Mouse (Mus musculus) cerebellum, adult 2 months (tissue): ENCODE measurements around the gene Chrnd. TPM values are rescaled to one million over a fixed set of nuclear protein-coding genes. Genes with fewer than 3 reads are reported as not detected.

ENCODE experiments used
- DNase-seq, 2 experiments: peaks; one replicate each; pipeline ENCODE4 v3.0.0; 2021
- H3K27ac ChIP-seq: fragments of 200-500 bp; 2 replicates; pipeline ENCODE4 v1.5.1; 2012; ENCODE audit warnings: low read length, control low read depth, inconsistent platforms; ENCODE audit not compliant: insufficient read depth
- H3K27me3 ChIP-seq: fragments of 200-500 bp; 2 replicates; pipeline ENCODE4 v1.6.1; 2012; ENCODE audit warnings: inconsistent platforms, mild to moderate bottlenecking, low read length, moderate library complexity; ENCODE audit not compliant: control insufficient read depth, insufficient read depth
- H3K4me1 ChIP-seq: fragments of 200-500 bp; 2 replicates; pipeline ENCODE4 v1.6.1; 2011; ENCODE audit warnings: low read length; ENCODE audit not compliant: control insufficient read depth, insufficient read depth
- H3K4me3 ChIP-seq: fragments of 200-500 bp; replicated peaks from 2 replicates; pipeline ENCODE3; 2011; ENCODE audit warnings: mild to moderate bottlenecking, low read depth, low read length, control low read depth; ENCODE audit not compliant: insufficient read depth
- CTCF ChIP-seq: fragments of 200-500 bp; IDR thresholded peaks from 2 replicates; pipeline ENCODE4 v1.5.1; 2011; ENCODE audit warnings: low read depth, mild to moderate bottlenecking, control low read depth, low read length, moderate library complexity, borderline replicate concordance; ENCODE audit not compliant: insufficient read depth
- POLR2A ChIP-seq: fragments of 200-500 bp; IDR thresholded peaks from 2 replicates; pipeline ENCODE4 v1.6.1; 2011; ENCODE audit warnings: low read length, control low read depth, borderline replicate concordance; ENCODE audit not compliant: insufficient read depth
- WGBS: fragments of 180-500 bp; shearing (Covaris S2); methylation state at CpG from one replicate; pipeline ENCODE4 v1.1.7; 2018; 5-methylcytosine and 5-hydroxymethylcytosine counted together
- polyA plus RNA-seq: library from polyadenylated mRNA; depleted of rRNA; stranded (reverse); fragments of >200 nt; gene quantifications from 2 replicates; pipeline ENCODE4 v1.2.3, GENCODE M21; 2012

Chrnd gene
- polyA plus RNA-seq, 1 experiment, result not detected

DNA sequence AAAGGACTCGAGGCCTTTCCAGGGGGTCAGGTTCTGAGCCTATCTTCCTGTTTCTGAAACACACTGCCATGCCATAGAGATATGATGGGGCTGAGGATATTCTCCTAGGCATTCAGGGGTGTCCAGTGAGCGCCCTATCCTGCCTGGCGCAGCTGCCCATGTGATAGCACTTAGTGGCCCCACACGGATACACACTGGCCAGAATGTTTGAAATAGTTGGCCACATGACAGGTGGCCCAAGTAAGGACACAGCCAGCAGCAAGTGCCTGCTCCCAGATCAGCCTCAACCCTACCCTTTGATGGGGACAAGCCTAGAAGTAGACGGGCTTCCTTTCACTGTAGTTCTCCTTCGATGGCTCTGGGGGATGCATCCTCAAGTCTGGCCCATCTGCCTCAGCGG is 14.1 kb downstream of the Chrnd start, which contains the start of gene Chrng:
Gene Chrng (plus strand): TSS at position 193 of the 400 bp plus-strand sequence.
- Histone ChIP-seq H3K4me1 (no peaks in the 10 kb centered on the region), H3K27ac (no peak within 1 kb of the TSS), H3K27me3 (no peaks in the 10 kb centered on the region), H3K4me3 (no peak within 1 kb of the TSS)
- no peak for DNase-seq
- 77% methylated on average over 7 of the region's 7 CpGs for WGBS
- no peak for TF ChIP-seq POLR2A
- no peak for TF ChIP-seq CTCF

DNA sequence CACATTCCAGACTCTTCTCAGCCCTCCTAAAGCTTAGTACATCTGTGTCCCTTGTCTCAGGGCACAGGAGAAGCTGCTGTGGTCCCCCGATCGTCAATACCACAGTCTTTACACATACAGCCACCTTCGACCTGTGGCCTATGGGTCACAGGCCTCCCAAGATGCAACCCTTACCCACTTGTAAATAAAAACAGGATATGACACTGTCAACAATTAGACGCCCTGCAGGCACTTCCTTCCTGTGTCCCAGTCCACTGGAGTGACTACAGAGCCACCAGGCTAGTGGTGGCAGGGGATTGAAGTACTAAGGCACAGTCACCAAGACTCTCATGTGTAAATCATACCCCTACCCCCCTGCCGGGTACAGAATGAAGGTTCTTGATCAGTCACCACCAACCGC is 14.6 kb downstream of the Chrnd start:
- Histone ChIP-seq H3K4me1 (no peaks in the 10 kb centered on the region), H3K4me3 (no peak overlapping the region), H3K27ac (no peak overlapping the region), H3K27me3 (no peaks in the 10 kb centered on the region)
- no peak for TF ChIP-seq POLR2A
- no peak for TF ChIP-seq CTCF
- WGBS, result 77% methylated on average over 6 of the region's 6 CpGs
- no peak for DNase-seq

DNA sequence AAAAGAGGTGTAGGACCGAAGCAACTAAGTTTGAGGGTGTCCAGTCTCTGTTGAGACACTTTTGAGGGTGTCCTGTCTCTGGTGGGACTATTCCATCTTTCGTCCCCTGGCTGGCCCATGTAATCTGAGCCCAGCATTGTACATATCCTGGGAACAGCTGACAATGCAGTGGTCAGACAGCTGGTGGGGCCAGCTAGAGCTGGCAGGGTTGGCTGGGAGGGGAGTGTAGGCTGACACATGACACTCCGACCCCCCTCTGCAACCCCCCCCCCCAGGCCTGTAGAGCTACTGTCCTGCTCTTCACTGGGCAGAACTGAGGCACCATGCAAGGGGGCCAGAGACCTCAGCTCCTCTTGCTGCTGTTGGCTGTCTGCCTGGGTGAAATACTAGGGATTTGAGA is 15.1 kb downstream of the Chrnd start:
- no peak for DNase-seq
- WGBS, result 40% methylated on average over 3 of the region's 3 CpGs
- TF ChIP-seq POLR2A, result no peak
- no peak for TF ChIP-seq CTCF
- no peak overlapping the region for H3K4me3 ChIP-seq
- no peaks in the 10 kb centered on the region for H3K4me1 ChIP-seq
- no peaks in the 10 kb centered on the region for H3K27me3 ChIP-seq
- H3K27ac ChIP-seq, result no peak overlapping the region

DNA sequence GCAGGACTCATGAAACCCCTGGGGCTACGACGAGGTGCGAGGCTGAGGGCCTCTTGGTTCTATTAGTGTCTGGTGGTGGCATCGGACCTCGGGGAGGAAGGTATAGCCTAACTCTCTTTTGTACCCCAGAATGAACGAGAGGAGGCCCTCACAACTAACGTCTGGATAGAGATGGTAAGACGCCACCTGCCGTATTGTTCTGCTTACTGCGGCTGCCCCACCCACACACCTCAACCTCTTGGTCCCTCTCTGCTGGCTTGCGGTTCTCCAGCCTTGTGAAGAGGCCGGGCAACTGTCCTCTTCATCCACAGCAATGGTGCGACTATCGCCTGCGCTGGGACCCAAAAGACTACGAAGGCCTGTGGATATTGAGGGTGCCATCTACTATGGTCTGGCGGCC is 15.9 kb downstream of the Chrnd start:
- Histone ChIP-seq H3K4me1 (no peaks in the 10 kb centered on the region), H3K4me3 (no peak overlapping the region), H3K27ac (no peak overlapping the region), H3K27me3 (no peaks in the 10 kb centered on the region)
- no peak for DNase-seq
- TF ChIP-seq CTCF (no peak), POLR2A (no peak)
- WGBS, result 23% methylated on average over 17 of the region's 17 CpGs

DNA sequence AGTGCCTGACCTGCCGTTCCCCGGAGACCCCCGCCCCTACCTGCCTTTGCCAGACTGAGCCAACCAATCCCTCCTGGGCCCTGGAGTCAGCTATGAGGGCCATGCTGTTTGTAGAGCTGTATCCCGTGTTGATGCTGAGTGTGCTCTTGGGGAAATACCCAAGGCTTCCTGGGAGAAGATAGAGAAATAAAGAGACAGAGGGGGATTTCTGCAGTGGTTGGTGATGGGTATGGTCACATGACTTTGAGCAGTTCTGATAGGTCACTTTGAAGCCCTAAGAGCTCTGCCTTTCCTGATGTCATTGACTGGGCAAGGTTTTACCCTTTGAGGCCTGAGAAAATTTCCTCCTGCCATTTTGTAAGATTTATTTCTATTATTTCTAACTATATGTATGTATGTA is 21.0 kb downstream of the Chrnd start:
- H3K4me1 ChIP-seq, result no peaks in the 10 kb centered on the region; the same call in 1 of the 2 replicates
- 80% methylated on average over 4 of the region's 4 CpGs for WGBS
- no peak for TF ChIP-seq POLR2A
- TF ChIP-seq CTCF, result no peak
- no peak overlapping the region for H3K27ac ChIP-seq
- no peak overlapping the region for H3K4me3 ChIP-seq
- no peaks in the 10 kb centered on the region for H3K27me3 ChIP-seq
- no peak for DNase-seq

DNA sequence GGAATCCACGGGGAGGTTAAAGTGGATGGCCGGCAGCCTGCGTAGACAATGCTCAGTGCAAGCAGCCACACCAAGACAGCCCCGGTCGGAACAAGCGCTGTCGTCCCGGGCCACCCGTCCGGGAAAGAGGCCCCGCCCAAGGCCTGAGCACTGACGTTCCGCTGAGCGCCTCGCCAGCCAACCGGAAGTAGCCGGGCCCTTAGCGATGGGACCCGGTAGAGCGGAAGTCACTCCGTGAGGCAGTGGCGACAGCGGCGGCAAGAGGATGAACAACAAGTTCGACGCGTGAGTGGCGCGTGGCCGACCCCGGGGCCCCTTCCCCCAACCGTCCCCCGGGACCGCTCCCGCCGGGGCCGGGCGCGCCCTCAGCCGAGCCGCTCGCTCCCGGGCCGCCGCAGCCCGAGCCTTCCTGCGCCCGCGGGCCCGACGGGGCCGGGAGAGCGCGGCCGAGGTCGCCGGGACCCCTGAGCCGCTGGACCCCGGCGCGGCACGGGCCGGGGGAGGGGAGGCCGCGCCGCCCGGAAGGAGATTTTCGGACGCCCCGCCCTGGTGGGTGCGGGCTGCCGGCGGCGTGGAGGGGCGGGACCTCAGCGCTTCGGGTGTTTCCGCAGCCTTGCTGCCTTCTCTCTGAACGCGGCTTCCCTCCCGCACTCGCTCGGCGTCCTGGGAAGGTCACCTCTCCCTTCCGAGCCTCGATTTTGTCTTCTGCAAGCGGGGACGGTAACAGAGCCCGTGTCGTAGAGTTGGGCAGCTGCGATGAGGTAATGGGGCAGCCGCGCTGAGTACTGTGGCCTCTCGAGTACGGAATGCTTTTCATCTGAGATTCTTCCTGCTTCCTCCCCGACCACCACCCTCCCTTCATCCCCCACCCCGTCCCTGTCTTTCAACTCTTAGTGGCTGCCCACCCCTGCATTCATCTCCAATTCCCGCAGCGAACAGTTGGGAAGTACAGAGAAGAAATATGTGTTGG is 23.6 kb downstream of the Chrnd start, which contains the start of gene Eif4e2:
Gene Eif4e2 (plus strand): TSS at position 180 of the 970 bp plus-strand sequence.
- WGBS, result under 1% methylated on average over 97 of the region's 99 CpGs
- peak within 1 kb of the TSS; percentile 100 for H3K4me3 ChIP-seq
- DNase-seq, result peak; percentile 93
- TF ChIP-seq POLR2A, result peak; percentile 90
- no peak for TF ChIP-seq CTCF
- H3K4me1 ChIP-seq, result no peaks in the 10 kb centered on the region; the same call in 1 of the 2 replicates
- peak within 1 kb of the TSS; percentile 70 for H3K27ac ChIP-seq
- no peaks in the 10 kb centered on the region for H3K27me3 ChIP-seq

DNA sequence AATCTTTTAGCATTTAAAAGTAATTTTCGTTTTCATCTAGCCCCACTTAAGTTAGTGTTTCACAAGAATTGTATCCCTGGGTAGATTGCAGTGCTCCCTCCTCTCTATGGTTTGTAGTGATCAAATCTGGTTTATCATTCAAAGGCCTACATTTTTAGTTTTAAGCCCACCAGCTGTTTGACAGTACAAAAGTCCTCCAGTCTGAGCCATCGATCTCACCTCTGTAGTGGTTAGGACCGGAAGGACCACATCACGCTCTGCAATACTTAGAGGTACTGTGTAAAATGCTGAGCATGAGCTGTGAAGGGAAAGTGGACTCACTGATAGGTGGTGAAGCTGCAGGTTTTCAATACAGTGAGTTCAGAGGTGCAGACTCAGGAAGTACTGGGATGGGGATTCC is 24.3 kb downstream of the Chrnd start:
- Histone ChIP-seq H3K27ac (no peak overlapping the region), H3K27me3 (no peaks in the 10 kb centered on the region), H3K4me3 (peak overlapping the region; percentile 100), H3K4me1 (no peaks in the 10 kb centered on the region; the same call in 1 of the 2 replicates)
- 18% methylated on average over 4 of the region's 4 CpGs for WGBS
- TF ChIP-seq CTCF (no peak), POLR2A (no peak)
- no peak for DNase-seq

DNA sequence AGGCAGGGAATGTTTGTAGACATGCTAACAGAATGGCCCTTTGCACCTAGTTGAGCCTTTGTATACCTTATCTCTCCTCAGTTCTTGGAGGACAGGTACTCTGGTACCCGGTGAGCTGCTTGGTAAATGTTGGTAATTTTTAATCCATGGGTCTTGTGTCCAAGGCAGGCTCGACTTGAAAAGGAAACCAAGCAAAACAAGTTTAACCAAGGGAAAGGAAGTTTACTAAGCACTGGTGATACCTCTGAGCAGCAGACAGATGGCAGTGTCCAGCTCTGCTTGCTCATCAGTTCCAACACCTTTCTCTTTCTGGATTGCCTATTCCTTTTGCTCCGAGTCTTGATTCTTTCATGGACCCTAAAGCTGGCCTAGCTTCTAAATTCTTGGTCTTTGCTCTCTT is 27.5 kb downstream of the Chrnd start:
- DNase-seq, result peak in 1 of 2 experiments; percentile 23
- no peaks in the 10 kb centered on the region; the same call in 1 of the 2 replicates for H3K4me1 ChIP-seq
- H3K27me3 ChIP-seq, result no peaks in the 10 kb centered on the region
- no peak overlapping the region for H3K4me3 ChIP-seq
- no peak for TF ChIP-seq POLR2A
- peak; percentile 61 for TF ChIP-seq CTCF
- no peak overlapping the region for H3K27ac ChIP-seq
- 35% methylated on average over 3 of the region's 3 CpGs for WGBS
